Mouse (Mus musculus): Measurements from ENCODE around the gene Mbnl2.

Mbnl2 gene

DNA sequence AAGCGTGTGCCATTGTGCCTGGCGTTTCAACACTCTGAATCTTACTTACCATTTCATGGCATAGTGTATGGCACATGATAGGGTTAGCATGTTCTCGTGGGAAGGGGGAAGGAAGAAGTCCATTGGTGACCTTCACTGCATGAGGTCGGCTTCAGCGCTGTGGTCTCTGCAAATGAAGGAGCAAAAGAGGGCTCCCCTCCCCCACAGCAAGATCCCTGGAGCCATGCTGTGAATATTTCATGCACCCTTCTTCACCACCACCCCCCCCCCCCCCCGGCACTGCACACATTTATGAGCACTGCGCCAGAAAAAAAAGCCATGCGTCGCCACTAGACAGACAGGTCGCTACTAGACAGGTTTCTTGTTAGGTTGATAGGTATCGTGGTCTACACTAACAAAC is 95.2 kb downstream of the Mbnl2 start:
- in situ Hi-C loops (cut with MboI; ENCODE audit: unreplicated experiment in 2 of 2): no loop called here

DNA sequence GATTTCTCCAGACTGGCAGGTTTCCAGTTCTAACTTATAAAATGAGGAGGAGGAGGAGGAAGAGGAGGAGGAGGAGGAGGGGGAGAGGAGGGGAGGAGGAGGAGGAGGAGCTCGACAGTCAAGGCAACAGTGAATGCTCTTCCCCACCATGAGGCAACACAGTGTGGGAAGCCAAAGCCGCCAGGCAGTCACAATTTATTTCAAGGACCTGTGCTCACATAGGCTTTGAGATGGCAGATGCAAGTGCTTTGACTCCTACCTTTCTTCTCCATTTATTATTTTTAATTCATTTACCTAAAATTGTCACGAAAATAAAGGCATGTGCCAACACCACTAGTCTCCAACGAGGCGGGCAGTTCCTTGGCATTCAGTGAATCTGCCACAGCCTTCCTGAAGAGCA is 95.7 kb downstream of the Mbnl2 start:
- in situ Hi-C loops (cut with MboI; ENCODE audit: unreplicated experiment in 2 of 2): no loop called here

DNA sequence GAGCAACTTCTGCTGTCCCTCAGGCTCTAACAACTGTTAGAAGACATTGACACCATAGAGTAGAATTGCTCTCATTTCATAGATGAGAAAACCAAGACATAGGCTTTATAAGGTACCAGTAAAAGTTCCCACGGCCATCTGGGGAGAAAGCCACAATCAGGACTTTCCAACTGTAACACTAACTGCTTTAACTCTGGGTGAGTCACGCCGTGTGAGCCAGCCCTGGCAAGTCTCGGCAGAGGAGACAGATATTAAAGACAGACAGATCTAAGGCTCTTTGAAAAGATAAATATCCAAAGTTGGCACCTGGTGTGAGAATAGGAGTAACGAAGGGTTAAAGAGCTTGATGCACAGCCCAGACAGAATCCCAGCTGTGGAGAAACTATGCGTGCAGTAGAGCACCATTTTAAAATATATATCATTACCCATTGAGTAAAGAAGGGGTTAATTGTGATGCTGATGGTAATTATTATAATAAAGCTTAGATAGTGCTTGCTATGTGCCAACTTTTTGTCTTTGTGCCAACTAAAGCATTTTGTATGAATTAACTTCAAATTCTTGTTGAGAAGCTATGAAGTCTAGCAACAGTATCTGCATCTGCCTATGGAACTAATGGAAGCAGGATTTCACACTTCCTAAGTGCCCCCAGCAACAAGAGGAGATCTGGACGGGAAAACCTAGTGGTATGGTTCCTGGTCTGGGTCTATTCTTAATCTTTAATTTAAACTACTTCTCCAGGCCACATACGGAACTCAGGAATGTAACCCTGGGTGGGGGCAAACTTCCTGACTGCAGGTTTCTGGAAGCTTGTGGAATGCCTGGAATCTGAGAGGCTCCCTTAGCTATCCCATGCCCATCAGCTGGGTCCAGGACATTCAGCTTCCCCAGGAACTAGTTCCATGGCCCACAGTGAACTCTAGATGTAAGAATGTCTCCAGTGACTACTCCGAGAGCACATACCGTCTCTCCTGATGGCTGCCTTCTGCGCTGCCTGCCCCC is 97.9 kb downstream of the Mbnl2 start:
- in situ Hi-C loops (cut with MboI; ENCODE audit: unreplicated experiment in 2 of 2): no loop called here

DNA sequence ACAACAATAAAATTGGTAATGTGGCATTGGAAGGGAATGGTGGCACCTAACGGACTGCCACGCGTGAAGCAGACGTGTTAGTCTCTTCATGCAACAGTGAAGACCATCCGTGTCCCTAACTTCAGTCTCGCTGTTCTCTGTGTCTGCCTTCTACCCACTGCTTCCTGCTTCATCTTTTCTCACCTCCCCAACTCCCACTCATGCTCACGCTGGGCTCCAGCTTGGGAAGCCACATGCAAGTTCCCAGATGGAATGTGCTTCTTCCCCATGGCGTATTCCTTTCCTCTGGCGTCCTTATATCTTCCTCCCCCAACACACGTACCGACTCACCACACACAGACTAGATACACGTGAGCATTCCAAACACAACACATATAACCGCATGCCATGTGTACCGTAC is 99.3 kb downstream of the Mbnl2 start:
- in situ Hi-C loops (cut with MboI; ENCODE audit: unreplicated experiment in 2 of 2): no loop called here

DNA sequence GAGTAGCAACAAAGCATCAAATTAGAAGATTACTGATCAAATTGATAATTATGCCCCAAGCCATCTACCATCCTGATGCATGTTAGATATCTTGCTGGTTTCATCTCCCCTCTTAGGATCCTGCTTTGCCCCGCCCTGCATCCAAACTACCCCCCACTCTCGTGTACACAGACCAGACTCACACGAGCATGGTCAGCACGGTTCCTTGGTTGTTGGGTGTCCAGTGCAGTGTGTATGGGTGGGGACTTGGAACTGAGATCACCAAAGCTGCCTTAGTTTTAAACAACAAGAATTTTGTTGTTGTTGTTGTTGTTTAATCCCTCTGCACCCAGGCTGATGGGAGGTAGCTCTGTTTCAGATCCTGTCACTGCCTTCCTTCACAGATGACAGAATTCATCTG is 101.7 kb downstream of the Mbnl2 start:
- in situ Hi-C loops (cut with MboI; ENCODE audit: unreplicated experiment in 2 of 2): no loop called here

DNA sequence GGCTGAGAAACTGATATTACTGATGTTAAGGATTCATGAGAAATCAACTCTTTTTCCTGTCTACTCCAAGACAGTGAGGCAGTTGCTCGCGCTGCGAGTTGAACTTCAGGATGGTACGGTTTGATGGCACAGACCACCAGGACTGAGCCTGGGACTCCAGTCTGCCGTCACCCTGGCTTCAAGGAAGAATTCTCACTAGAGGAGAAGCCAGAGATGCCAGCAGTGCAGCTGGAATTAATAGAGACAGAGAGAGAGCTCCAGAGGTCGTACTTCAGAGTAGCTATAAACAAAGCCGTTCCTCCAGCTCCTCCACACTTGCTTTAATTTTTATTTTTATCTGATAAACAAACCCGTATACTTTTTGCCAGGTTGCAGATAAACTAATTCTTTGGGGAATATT is 102.5 kb downstream of the Mbnl2 start:
- in situ Hi-C loops (cut with MboI; ENCODE audit: unreplicated experiment in 2 of 2): no loop called here

DNA sequence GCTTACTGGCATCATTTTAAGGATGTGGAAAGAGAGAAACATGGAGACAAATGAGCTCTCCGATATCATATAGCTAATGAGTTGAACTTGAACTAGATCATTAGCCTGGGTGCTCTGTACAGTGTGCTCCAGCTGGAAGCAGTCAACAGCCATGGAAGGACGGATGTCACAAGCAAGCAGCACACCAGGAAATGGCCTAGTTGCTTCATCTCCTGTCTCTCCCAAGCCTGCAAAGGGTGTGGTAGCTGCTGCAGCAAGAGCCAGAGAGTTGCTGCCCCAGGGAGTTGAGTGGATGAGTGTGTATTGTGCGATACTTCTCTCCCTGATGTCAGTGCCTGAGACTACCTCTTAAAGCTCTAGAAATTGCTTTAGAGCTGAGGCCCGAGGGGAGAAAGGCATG is 104.2 kb downstream of the Mbnl2 start:
- in situ Hi-C loops (cut with MboI; ENCODE audit: unreplicated experiment in 2 of 2): no loop called here

DNA sequence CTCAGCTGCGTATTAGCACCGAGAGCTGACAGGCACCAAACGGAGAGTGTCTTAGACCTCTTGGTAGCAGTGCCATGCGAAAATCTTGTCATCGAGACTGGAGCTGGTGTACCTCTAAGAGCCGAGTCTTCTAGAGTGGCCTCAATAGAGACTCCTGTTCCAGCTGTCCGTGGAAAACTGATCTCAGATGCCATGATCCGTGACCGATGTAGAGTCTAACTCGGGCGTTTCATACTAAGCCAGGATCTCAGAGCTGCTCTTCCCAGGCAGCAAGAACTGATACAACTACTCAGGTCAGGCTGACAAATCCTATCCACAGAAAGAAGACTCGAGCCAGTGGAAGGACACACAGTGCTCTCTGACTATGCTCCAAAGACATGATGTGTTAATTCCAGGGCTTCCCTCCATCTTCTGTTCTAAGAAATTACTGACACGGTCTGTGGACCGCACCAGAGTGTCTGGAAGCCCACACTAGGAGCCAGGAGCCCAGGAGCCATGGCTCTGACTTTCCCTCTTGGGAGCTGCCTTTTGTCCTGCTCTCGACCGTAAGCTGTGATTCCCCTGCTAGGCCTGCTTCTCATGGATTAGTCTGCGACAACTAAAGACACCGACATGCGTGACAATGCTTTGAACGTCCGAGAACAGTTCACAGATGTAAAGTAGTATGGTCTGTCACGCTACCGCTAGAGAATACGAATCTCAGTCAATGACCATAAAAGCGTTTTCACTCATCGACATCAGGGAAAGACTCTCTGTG is 106.1 kb downstream of the Mbnl2 start:
- in situ Hi-C loops (cut with MboI; ENCODE audit: unreplicated experiment in 2 of 2): no loop called here

DNA sequence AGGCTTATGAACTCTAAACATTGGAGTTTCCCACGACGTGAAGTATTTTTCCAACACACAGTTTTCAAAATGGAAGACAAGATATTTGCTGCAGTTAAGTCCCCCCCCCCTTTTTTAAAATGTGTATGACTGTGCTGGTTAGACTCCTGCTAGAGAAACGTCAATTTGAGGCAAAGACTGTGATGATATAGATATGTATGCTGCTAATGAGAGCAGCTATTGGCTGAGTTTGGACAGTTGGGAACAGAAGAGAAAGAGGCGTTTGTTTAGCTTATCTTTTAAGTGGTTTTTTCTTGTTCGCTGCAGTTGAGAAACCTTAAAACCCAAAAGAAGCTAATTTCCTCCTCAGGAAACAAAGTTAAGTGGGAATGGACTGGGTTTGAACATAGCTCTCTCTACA is 106.7 kb downstream of the Mbnl2 start:
- in situ Hi-C loops (cut with MboI; ENCODE audit: unreplicated experiment in 2 of 2): no loop called here

DNA sequence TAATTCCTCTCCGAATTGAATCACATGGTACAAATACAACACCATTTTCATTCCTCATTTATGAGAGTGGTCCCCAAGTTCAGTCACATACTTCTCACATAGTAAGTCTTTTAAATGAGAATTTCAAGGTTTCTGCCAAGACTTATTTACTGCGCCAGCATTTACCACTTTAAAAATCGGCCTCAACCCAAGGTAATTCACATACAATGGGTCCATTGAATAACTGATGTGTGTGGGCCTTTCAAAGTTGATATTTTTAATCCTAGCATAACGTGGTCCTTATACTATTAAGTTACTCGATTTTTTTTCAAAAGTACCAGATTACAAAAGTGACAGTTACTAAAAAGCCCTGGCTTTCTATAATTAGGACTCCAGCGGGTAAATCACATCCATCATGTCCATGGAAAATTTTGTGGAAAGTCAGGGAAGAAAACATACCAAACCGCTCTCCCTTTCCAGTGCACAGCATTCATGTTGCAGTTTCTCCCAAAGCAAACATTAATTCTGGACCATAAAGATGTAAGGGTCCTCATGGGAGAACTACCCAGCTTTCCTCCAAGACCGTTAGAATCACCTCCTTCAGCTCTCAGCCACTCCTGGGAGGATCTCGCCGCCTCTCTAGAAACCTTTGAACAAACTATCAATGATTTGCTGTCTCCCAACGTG is 107.8 kb downstream of the Mbnl2 start:
- in situ Hi-C loops (cut with MboI; ENCODE audit: unreplicated experiment in 2 of 2): no loop called here

DNA sequence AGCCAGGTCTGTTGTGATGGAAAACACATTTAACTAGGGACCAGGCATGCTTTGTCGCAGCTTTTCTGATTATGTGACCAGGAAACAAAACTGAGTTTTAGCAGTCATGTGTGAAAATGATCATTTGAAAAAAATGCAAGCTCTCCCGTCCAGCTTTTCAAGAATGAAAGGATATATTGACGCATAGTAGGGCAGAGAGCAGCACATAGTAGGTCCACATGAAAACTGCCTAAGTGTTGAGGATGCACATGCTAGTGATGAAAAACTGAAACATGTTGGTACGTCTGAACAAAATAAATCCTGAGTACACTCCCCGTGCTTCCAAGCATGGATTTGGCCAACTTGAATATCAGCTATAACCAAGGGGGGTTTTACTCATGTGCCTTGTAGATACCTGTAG is 109.1 kb downstream of the Mbnl2 start:
- in situ Hi-C loops (cut with MboI; ENCODE audit: unreplicated experiment in 2 of 2): no loop called here

DNA sequence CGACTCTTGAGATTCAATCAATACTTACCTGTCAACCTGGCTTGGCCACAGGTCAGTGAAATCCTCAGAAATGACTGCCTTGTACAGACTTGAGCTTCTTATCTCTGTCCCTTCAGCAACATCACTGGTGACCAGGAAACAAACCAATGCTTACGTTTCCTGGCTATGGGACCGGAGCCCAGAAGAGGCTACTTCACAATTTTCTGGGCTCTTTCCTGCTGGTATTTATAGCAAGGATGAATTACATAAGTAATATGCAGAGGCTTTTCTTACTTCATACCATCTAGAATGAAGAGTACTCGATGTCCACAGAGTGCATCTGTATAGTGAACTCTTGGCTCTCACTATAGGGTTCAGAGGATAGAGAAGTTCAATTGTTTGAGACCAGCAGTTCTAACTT is 111.8 kb downstream of the Mbnl2 start:
- in situ Hi-C loops (cut with MboI; ENCODE audit: unreplicated experiment in 2 of 2): no loop called here

DNA sequence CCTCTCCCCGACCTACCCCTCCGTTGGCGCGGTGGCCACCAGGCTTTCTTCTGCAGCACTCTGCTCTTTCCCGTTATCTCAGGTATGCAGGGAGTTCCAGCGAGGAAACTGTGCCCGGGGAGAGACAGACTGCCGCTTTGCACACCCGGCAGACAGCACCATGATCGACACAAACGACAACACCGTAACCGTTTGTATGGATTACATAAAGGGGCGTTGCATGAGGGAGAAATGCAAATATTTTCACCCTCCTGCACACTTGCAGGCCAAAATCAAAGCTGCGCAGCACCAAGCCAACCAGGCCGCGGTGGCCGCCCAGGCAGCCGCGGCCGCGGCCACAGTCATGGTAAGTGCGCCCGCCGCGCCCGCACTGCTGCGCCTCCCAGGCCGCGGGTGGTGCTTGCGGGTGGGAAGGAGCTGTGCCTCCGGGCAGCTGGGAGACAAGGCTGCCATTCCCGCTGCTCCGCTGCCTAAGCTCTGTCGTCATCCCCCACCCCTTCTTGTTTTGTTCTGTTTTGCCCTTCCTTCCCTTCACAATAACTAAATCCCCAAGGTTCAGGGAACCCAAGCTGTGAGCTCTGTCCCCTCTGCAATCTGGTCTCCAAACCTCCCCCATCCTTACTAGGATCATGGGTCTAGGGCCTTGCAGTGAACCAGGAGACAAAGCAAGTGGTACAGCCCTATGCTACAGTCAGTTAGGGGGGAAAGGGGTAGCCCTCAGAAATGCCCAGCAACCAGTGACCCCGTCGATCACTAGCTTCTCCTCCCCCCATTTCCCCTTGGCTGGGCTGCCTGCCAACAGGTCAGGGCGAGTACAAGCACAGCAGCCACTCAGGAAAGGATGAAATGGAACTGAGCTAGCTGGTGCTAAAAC is 113.6 kb downstream of the Mbnl2 start:
- in situ Hi-C loops (cut with MboI; ENCODE audit: unreplicated experiment in 2 of 2): no loop called here

DNA sequence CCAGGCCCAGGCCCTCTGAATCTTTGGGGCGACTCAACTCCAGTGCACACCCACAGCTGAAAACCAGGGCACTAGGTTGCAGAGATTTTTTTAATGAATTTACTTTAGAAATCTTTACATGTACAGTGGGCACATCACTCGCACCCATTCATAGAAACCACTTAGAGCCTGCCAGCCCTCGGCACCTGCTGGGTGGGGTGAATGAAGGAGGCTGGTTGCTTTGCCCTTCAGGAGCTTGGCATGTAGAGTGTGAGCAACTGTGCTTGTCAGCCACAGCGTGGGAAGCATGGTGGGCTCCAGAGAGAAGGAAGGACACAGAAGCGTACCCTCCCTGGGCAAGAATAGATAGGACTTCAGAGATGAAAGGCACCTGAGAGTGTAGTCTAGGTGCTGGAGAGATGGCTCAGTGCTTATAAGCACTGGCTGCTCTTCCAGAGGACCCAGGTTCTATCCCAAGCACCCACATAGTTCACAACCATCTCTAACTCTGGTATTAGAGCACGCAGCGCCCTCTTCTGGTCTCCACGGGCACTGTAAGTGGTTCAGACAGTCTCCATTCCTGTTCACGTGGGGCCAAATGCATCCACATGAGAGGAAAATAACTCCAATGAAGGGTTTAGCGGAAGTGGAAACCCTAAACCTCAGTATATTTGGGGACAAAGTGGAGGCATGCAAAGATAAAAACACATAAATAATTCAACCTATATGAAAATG is 114.9 kb downstream of the Mbnl2 start:
- in situ Hi-C loops (cut with MboI; ENCODE audit: unreplicated experiment in 2 of 2): no loop called here

DNA sequence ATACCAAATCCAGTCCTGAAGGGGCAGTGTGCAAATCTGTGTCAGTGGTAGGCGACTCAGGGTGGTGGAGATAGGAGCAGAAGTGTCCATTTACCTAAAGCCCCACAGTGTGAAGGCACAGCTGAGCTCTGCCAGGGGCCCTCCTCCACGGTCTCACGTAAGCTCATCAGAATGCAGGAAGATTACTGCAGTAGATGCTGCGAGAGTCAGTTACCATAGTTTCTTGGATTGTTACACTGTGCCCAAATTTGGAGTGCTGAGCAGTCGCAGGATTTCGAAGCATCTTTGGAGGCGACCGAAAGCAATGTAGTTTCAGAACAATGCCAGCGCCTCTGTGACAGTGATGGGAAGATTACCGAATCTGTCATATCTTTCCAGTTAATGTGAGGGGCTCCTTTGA is 116.2 kb downstream of the Mbnl2 start:
- in situ Hi-C loops (cut with MboI; ENCODE audit: unreplicated experiment in 2 of 2): no loop called here

DNA sequence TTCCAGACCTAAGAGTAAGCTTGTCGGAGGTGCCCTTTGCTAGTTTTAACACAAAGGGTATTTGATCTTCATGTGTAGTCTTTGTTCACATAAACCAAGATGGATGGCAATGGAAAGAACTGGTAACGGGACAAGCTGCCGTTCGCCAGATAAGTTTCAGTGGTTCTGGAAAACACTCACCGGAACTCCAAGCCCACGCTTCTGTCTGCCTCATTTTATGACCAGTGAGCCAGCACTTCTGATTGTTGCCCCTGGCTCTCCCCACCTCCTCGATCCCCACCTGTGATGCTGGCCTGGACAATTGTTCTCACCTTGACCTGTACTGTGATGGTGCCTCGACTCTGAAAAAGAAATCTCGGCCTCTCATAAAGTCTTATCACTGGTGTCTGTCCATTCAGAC is 117.0 kb downstream of the Mbnl2 start:
- in situ Hi-C loops (cut with MboI; ENCODE audit: unreplicated experiment in 2 of 2): no loop called here

DNA sequence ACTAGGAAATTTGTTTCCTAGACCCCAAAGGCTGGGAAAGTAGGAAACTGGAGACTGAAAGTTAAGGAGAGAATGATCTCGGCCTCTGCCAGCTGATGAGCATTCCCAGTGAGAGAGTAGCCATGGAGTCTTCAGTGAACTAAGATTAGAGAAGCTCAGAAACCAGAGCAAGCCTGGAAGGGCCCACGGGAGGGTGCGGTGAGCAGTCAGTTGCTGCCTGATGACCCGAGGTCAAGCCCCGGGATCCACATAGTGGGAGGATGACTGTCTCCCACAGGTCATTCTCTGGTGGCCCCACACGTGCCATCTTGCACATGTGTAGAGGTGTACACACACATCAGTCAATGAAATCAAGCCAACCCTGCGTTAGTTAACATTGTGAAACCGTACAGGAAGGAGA is 118.0 kb downstream of the Mbnl2 start:
- in situ Hi-C loops (cut with MboI; ENCODE audit: unreplicated experiment in 2 of 2): no loop called here

DNA sequence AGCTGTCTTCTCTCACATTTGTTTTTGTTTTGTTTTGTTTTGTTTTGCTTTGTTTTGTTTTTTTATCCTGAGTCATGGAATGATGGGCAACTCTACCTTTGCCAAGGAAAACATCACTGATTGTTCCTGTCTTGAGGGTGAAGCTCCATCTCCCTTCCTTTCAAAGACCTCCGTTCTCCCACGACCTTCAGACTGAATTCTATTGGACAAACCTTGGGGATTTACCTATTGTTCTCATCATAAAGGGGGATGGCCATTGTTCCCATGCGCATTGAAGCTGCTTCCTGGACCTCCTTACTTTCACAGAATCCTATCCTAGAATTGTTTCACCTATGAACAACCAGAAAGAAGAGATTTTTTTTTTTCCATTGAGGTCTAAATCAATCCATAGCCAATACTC is 118.7 kb downstream of the Mbnl2 start:
- in situ Hi-C loops (cut with MboI; ENCODE audit: unreplicated experiment in 2 of 2): no loop called here

DNA sequence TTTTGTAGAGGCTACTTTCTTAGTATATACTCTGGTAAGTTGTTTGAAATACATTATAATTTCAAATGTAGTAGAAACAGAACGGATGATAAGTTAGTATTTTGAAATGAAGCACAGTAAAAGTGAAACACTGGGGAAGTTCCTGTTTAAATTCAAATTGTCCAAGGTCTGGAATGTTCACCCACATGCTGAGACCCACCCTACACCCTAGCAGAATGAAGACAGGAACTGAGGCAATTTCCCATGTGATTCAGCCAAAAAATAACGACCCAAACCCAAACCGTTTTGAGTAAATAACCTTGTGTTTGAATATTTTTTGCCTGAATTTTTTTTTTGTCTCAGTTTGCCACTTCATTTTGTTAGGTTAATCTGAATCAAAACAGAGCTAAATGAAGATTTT is 119.4 kb downstream of the Mbnl2 start:
- in situ Hi-C loops (cut with MboI; ENCODE audit: unreplicated experiment in 2 of 2): no loop called here

DNA sequence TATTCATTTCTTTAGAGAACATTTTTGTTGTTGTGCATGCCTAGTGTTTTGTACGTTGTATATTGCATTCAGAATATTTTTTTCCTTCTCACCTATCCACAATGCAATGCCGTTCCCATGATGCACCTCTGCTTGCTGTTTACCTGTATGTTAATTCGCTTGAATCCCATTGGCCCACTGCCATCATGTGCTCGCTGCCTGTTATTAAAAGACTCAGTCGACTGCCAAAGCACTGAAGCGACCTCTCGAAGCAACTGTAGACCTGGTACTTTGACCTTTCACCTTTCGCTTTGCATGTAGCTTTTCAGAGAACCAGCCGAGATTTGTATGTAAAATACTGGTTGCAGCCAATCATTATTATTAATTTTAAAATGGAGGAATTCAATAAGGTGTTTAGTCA is 120.0 kb downstream of the Mbnl2 start:
- in situ Hi-C loops (cut with MboI; ENCODE audit: unreplicated experiment in 2 of 2): no loop called here
